Mouse (Mus musculus): ENCODE measurements around the gene Shank2. TPM values are rescaled to one million over a fixed set of nuclear protein-coding genes. Genes with fewer than 3 reads are reported as not detected.

Gene Shank2
- total RNA-seq, 2 experiments from 2014 or later, result 0.22 to 0.49 TPM

- no peak for DNase-seq
- intact Hi-C loops (cut with DNase I), result no loop called here
These were observed 306.2 kb downstream of the Shank2 start for GRCm38 (mm10) chr7:144307853-144308409.

GRCm38 (mm10) chr7:144314438-144315105 lies 312.8 kb downstream of the Shank2 start:
- DNase-seq, result no peak
- intact Hi-C loops (cut with DNase I), result no loop called here

DNA sequence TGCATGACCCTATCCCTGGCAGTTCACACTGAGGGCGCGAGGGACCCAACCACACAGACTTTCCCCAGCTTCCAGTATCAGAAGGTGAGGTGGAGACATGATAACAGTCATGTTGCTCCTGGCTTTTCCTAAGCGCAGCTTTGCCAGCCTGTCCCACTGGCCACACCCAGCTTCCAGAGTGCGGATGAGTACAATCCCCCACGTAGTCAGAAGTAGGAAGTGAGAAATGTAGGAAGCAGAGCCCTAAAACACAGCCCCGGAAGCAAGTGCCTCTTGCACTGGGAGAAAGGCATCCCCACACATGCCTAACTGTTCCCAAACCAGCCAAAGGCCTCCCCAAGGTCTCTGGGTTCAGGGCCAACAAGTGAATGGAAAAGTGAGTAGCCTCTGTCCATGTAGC lies 314.5 kb downstream of the Shank2 start:
- intact Hi-C loops (cut with DNase I), result no loop called here
- no peak for DNase-seq

DNA sequence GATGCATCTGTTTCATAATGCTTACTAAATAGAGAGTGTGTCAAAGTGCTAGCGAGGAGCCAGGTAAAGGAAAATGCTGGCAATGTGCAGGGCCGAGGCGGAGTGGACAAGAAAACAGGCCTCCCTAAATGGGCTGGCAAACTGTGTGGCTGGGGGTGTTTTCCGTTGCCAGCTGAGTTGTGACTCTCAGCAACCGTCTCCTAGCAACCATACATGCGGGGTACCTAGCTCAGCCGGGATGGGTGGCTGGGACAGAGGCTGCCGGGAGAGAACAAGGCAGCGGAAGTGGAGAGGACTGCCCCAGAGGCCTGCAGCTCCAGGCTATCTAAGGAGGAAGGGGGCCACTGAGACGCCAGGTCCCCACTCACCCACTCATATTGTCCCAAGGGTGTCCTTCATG lies 315.1 kb downstream of the Shank2 start:
- DNase-seq, result no peak
- intact Hi-C loops (cut with DNase I), result no loop called here

DNA sequence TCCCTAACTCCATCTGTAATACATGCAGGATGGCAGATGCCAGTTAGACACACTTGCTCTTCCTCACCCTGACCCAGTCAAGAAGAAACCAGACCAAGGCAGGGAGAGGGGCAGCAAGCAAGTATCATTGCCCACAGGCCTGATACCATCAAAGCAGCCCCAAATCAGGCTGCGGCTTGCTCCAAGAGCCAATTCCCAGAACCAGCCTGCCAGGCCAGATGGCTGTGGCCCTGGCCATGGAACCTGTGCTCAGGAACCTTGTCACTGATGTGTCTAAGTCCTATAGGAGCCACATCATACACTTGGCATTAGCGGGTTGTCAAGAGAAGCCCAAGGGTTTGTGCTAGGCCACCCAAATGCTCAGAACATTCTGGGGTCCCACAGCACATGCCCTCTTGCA lies 322.3 kb downstream of the Shank2 start:
- intact Hi-C loops (cut with DNase I), result no loop called here
- DNase-seq, result no peak

- intact Hi-C loops (cut with DNase I), result no loop called here
- no peak for DNase-seq
These were observed 323.1 kb downstream of the Shank2 start for GRCm38 (mm10) chr7:144324861-144325260.

DNA sequence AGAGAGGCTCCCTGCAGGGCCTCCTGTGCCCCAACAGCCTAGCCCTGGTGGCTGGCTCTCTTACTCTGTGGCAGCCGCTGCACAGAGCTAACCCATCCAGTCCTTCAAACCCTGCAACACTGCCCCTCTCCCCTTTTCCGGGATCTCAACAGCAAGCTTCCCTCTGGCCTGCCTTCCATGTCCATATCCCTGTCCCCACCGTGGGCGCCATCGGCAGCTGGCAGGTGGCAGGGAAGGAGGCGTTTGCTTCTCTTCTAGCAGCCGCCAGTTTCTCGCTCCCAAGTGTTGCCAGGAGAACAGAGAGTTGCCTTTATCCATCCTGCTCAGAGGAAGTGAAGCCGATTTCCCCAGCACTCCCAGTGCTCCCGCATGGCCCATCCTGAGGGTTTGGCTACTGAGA lies 323.9 kb downstream of the Shank2 start:
- intact Hi-C loops (cut with DNase I), result no loop called here
- DNase-seq, result no peak

- no peak for DNase-seq
- intact Hi-C loops (cut with DNase I), result no loop called here
These were observed 327.7 kb downstream of the Shank2 start for GRCm38 (mm10) chr7:144329403-144329890.

GRCm38 (mm10) chr7:144336626-144337025 lies 334.9 kb downstream of the Shank2 start:
- intact Hi-C loops (cut with DNase I), result no loop called here
- no peak for DNase-seq

- no peak for DNase-seq
- intact Hi-C loops (cut with DNase I), result no loop called here
These were observed 337.0 kb downstream of the Shank2 start for GRCm38 (mm10) chr7:144338694-144339093.

GRCm38 (mm10) chr7:144340376-144340775 lies 338.6 kb downstream of the Shank2 start:
- intact Hi-C loops (cut with DNase I), result no loop called here
- DNase-seq, result no peak

DNA sequence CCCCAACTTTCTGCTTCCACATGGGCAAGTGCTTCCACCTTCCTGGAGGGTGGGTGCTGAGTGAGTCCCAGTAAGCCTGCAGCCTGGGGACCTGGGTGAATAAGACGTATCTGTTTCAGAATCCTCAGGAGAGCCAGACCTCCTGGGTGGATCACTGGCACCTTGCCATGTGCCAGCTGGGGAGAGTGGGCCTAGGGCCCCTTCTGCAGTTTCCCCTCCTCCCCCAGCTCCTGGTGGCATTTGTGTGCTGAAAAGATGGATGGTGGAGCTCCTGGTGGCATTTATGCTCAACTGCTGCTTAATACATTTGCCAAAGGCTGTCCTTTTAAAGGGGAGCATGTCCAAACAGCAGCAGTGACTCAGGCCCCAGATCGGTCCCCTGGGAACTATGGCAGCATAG lies 364.4 kb downstream of the Shank2 start:
- DNase-seq, result no peak
- intact Hi-C loops (cut with DNase I), result no loop called here

GRCm38 (mm10) chr7:144373059-144373458 lies 371.3 kb downstream of the Shank2 start:
- no peak for DNase-seq
- intact Hi-C loops (cut with DNase I), result no loop called here

GRCm38 (mm10) chr7:144375483-144375882 lies 373.8 kb downstream of the Shank2 start:
- intact Hi-C loops (cut with DNase I), result no loop called here
- no peak for DNase-seq

- intact Hi-C loops (cut with DNase I), result no loop called here
- DNase-seq, result no peak
These were observed 376.5 kb downstream of the Shank2 start for GRCm38 (mm10) chr7:144378254-144378653.

DNA sequence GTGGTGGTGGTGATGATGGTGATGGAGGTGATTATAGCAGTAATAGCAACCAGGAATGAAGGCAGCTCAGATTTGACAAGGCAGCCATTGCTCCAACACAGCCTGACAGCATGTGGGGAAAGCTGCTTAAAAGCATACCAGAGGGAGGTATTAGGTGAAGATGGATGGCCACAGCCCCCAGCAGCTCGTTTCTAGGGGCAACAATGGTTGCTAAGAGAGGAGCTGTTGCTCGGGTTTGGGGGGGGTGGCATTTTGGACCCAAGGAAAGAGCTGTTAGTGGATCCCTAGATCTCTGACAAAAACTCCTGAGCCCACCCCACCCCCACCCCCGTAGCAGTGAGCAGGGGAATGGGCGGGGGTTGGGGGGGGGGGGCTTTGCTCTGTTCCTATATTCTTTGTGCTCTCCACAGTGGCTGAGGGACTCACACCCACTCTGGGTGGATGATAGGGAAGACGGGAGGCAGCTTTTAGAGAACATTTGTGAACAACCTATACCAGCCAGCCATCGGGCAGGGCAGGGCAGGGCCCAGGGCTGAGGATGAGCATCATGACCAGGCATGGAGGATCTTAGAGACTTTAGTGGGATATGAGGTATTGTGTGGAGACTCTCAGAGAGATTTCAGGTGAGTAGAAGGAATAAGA lies 377.6 kb downstream of the Shank2 start:
- intact Hi-C loops (cut with DNase I), result no loop called here
- no peak for DNase-seq

DNA sequence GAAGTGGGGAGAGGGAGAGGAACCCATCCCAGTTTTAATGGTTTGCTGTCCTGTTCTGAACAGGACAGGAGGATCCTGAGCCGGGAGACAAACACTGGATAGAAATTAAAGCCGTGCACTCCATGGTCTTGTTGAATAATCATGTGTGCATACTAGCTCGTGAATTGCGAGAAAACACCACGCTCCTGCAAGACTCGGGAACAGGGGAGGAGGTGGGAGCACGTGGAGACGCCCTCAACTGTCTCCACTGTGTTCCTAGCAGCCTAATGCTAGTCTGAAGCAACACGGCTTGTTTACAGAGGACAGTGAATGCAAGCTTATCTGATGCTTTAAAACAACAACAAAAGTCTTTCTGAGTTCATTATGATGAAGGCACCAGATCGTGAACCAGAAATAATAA lies 379.9 kb downstream of the Shank2 start:
- DNase-seq, result no peak
- intact Hi-C loops (cut with DNase I), result no loop called here

GRCm38 (mm10) chr7:144387537-144387936 lies 385.8 kb downstream of the Shank2 start:
- no peak for DNase-seq
- intact Hi-C loops (cut with DNase I), result no loop called here

GRCm38 (mm10) chr7:144389704-144390103 lies 388.0 kb downstream of the Shank2 start:
- no peak for DNase-seq
- intact Hi-C loops (cut with DNase I), result no loop called here

- intact Hi-C loops (cut with DNase I), result no loop called here
These were observed 388.9 kb downstream of the Shank2 start for GRCm38 (mm10) chr7:144390676-144391075.

DNA sequence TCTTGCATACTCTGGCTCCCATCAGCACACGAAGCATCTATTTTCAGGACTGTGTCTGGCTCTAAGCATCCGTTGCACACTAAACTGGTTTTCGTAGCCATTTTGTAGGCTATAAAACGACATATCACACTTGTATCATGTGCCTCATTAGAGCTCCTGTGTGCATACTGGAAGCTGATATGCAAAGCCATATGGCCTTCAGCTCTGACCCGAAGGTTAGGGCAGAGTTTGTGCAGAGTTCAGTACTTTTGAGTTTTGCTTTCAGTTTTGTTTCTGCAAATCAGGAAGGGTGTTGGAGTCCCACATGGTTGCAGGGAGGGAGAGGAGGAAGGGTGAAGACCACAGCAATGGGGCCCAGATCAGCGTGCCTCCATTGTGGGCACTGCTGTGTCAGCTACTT lies 390.0 kb downstream of the Shank2 start:
- intact Hi-C loops (cut with DNase I), result no loop called here
- no peak for DNase-seq

More at GRCm38 (mm10) chr7:144390676-144391075, 388.9 kb downstream of the Shank2 start:
- DNase-seq, result no peak

DNA sequence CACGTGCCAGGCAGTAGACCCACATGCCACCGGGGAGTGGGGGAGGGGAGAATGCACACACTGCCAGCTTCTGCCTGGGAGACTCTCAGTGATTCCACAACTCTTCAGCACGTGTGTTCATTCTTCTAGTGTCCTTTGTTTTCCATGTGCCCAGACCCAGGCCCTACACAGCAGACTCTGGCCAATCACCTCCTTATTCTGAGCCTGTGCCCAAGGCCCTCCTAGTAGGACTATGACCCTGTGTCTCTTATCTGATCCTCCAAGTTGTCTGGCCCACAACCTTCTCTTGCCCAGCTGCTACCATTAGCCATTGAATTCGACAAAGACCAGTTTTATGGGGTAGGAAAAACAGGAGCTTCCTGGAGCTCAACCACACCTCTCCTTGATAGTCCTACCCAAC lies 400.8 kb downstream of the Shank2 start:
- no peak for DNase-seq
- intact Hi-C loops (cut with DNase I), result no loop called here
